Mouse (Mus musculus) CD4-positive, CD25-positive, alpha-beta regulatory T cell, adult 4 months (primary cell): Measurements from ENCODE around the gene Eef1e1. TPM values are rescaled to one million over a fixed set of nuclear protein-coding genes. Genes with fewer than 3 reads are reported as not detected.
"Not testable (repeated sequence)": the region's sequence is repeated elsewhere in the genome, so short reads cannot be mapped to it uniquely, and the experiment has no call there.

Experiments
- ATAC-seq: one replicate; pipeline ENCODE4 v1.8.0; 2017
- polyA plus RNA-seq, 2 experiments: library from polyadenylated mRNA; unstranded; fragments of 100-300 nt; shearing (Covaris generic); gene quantifications; one replicate each; pipeline ENCODE4 v1.2.1; 2017

Eef1e1 gene
- 10 to 100 TPM; 40.4 to 47.1 TPM for polyA plus RNA-seq

- ATAC-seq = peak; percentile 99
Measured at GRCm38 (mm10) chr13:38658528-38659280, at the start of gene Eef1e1. Gene Eef1e1 (minus strand): TSS chr13:38659058.

- ATAC-seq = no peak
Measured at GRCm38 (mm10) chr13:38690845-38691244, 32.0 kb upstream of the Eef1e1 start.

- ATAC-seq = no peak
Measured at GRCm38 (mm10) chr13:38690028-38690427, 31.2 kb upstream of the Eef1e1 start.

DNA sequence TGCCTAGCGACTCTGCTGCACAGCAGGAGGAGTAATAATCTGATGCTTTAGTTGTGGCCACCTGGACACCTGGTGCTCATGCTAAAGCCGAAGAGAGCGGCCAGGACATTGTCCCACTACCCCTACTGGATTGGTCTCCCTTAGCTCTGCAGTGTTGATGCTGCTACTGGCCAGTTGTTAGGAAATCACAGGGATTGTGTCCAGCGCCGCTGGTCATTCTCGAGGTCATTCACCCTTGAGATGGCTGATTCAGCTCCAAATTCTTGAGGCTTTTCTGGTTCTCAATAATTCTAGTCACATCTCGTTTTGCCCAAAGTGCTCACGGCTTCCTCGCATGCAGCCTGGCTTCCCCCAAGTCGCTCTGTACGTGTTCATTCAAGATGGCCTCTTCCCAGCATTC lies 29.9 kb upstream of the Eef1e1 start:
- no peak for ATAC-seq

GRCm38 (mm10) chr13:38672336-38672735 lies 13.5 kb upstream of the Eef1e1 start:
- ATAC-seq = no peak

- ATAC-seq = not testable (repeated sequence)
Measured at GRCm38 (mm10) chr13:38671451-38671850, 12.6 kb upstream of the Eef1e1 start.

GRCm38 (mm10) chr13:38670051-38670450 lies 11.2 kb upstream of the Eef1e1 start:
- no peak for ATAC-seq

GRCm38 (mm10) chr13:38668514-38668913 lies 9.7 kb upstream of the Eef1e1 start:
- ATAC-seq = peak; percentile 71

GRCm38 (mm10) chr13:38664753-38665152 lies 5.9 kb upstream of the Eef1e1 start:
- ATAC-seq = no peak

- ATAC-seq = no peak
Measured at GRCm38 (mm10) chr13:38659524-38660136, 772 bp upstream of the Eef1e1 start.

- ATAC-seq = no peak
Measured at GRCm38 (mm10) chr13:38657865-38658264, 993 bp downstream of the Eef1e1 start.

DNA sequence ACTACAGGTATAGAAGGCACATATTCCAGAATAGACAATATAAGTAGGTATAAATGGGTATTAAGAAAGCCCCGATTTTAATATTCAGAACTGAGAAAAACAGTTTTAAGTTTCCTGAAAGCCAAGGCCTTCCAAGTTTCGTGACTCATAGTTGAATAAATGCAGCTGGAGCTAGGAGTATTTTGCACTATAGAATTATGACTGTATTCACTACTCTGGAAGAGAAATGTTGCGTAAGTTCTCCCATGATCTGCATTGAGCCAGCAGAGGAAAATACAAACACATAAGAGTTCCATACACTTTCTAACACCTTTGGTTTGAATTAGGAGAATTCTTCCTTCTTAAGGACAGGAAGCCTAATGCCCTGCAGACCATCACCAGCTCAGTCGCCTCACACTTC lies 8.6 kb downstream of the Eef1e1 start:
- ATAC-seq = no peak

DNA sequence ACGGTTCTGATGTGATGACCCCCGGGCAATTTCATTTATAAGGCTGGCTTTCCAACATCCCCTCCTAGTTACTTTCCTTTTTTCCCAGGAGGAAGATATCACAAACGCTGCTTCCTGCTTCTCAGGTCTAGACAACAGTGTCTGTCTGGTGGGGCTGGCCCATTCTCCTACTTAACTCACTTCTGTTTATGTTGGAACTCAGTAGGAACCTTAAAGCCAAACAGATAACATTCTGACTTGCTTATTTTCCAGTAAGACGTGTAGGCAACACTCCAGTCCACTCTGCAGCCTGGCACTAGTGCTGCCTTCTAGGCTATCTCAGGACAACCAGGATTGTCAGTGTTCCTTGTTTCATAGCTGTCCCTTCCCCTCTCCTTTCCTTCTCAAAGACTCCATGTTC lies 9.8 kb downstream of the Eef1e1 start:
- ATAC-seq = no peak

DNA sequence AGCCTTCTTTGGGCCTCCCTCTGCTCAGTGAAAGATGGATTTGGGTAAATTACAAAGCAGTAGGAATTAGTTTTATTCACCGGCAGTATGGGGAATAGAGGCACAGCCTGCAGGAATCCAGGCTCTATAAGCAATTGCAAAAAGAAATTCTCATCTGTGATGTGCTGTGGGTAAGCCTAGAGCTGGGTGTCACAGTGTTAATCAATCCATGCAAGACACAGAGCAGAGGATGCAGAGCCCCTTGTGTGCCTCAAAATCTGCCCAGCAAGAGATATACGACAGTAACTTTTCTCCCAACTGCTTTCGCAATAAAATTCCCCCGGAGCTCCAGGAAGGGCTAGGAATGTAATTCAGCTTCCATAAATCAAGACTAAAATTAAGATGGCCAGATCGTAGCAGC lies 17.4 kb downstream of the Eef1e1 start:
- no peak for ATAC-seq

- no peak for ATAC-seq
Measured at GRCm38 (mm10) chr13:38640961-38641360, 17.9 kb downstream of the Eef1e1 start.

- ATAC-seq = no peak
Measured at GRCm38 (mm10) chr13:38638694-38639093, 20.2 kb downstream of the Eef1e1 start.

DNA sequence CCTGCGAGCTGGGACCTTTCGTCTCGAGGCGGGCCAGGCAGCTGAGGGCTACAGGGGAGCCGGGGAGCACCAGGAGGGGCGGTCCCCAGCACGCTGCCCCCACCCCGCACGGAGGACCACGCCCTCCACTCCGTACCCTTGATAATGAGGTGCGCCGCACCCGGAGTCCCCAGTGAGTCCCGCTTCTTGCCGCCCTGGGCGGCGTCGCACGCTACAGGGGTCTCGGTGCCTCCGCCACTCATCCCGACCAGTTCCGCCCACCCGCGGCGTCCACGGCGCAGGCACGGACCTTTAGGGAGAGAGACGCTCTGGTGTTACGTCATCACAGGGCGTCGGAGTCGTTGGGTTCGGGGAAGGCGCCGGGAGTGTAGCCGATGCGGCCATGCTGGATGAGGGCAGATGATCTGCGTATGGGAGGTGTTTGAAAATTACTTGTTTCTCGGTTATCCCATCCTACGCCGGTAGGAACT lies 24.0 kb downstream of the Eef1e1 start, which contains the start of gene Bloc1s5:
Bloc1s5 (minus strand) TSS at position 310 of the 470 bp plus-strand sequence.
- peak; percentile 84 for ATAC-seq

DNA sequence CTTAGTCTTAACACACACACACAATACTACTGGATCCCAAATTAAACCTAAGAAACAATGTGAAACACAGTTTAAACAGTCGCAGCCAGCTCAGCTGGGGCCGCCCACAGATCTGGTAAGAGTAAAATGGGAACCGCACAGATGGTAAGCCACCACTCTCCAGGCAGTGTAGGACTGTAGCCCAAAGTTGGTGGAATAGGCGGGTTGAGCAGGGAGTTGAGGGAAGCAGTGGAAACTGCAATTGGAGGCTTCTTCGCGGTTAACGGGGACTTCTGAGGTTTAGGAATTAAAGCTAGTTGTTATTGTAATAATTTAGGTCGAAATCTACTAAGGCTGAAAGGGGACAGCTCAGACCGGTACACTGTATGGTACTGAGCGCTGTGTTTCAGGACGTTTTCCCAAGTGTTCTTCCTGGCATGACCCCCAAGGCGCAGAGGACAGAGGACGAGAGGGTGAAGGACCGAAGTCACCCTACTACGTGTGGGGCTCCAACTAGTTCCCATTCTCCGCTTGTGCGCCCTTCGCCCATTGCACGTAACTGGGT lies 24.5 kb downstream of the Eef1e1 start:
- ATAC-seq = peak; percentile 12

GRCm38 (mm10) chr13:38633287-38634000 lies 25.4 kb downstream of the Eef1e1 start:
- ATAC-seq = no peak

DNA sequence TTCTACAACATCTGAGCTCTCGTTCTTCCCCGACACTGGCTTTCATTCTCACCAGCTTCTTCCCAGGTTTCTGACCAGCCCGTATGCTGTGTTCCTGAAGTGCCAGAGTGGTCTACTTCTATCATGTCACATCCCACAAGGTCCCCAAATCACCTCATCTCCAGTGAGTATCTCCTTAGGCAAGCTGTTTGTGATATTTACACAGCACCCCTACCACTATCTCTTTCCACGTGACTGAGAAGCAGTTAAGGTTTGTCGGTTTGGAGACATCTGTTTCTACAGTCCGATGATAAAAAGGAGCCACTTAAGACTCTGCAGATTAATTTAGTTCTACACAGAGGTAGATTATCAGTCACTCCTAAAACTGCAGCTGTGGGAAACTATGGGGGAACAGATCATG lies 26.3 kb downstream of the Eef1e1 start:
- no peak for ATAC-seq

DNA sequence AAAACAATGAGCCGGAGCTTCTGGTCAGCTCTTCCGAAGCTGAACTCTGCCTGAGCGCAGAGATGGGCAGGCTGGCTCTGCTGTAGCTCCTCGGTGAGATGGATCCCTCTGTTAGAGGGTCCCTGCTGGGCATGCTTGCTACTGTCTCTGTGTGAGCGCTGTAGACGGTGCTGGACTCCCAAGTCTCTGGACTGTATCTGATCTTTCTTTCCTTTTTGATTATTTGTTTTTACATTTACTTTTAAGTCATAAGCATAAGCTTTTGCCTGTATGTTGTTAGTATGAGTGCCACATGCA lies 32.7 kb downstream of the Eef1e1 start:
- no peak for ATAC-seq

- no peak for ATAC-seq
Measured at GRCm38 (mm10) chr13:38625492-38626228, 33.2 kb downstream of the Eef1e1 start.
